Mouse (Mus musculus) retina, postnatal 7 days (tissue): ENCODE data around the gene Stambp.
A peak's percentile ranks its signal among the peaks of the same experiment; 100 is the strongest.

Source experiments
- DNase-seq: peaks from one replicate; pipeline ENCODE4 v3.0.0-alpha.2; 2012; ENCODE audit warnings: low read depth, low spot score

The Stambp gene

DNA sequence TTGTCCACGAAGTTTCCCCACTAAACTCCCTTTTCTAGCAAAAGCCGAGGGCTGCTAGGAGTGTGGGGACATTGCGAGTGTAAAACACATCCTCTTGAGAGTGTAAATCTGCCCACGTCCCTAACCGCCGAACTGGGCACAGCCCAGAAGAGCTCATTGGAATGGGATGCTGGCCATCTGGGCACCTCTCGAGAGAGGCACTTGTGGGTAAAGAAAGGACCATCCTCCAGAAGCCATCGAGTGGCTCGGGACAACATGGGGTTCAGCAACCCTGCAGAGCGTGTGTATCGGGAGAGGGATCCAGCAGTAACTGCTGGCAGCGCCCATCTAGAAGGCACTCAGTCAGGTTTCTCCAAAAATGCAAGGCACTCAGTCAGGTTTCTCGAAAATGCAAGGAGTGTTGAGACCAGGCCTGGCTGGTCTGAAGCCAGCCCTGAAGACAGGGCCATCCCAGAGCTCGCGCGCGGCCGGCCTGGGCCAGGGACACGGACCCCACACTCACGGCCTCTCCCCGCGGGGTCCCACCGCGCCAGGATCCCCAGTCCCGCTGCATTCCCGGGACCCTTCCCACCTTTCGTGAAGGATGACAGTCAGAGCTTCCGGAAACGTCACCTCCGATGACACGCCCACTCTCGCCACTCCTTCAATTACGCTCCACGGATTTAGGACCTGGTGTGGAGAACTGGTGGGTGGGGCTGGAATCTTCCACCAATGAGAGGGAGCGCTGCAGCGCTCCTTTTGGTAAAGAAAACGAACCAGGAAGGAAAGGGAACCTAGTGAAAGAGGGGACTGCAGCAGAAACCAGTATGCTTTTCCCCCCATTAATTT, 475 bp downstream of the Stambp start:
- peak; percentile 82 for DNase-seq

DNA sequence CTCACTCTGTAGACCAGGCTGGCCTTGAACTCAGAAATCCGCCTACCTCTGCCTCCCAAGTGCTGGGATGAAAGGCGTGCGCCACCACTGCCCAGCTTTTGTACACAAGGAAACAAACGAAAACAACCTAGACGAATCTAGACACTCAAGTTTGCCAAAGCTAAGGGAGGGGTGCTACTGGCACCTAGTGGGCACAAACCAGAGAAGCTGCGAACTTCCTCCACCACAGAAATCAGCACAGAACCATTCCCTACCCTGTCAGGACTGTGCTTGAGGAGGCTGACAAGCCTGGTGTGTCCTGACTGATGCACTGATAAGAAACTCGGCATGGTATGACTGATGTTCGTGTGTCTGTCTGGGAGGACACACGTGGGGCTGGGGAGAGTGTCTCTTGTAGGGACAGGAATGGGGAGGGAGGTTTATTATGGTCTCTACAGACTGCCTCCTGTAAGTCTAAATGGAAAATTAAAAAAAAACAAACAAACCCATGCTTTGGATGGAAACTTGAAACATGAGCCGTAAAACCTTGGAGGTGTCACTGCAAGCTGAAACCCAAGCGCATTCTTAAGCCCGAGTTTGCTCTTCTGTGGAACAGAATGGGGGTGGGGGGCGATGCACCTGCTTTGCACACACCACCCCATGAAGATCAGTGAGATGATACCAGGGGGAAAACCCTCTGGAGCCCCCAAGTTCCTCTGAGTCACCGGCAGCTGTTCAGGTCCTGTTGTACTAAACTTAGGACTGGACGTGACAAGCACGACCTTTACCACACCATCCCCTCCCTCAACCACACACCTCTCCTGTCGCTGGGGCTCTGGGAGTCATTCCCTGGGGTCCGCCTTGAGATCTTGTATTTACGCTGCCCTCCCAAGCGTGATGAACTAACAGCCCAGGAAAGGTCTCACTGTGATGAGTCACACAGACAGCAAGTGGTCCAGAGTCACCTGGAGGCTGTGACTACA, 3.3 kb downstream of the Stambp start:
- DNase-seq, result no peak

DNA sequence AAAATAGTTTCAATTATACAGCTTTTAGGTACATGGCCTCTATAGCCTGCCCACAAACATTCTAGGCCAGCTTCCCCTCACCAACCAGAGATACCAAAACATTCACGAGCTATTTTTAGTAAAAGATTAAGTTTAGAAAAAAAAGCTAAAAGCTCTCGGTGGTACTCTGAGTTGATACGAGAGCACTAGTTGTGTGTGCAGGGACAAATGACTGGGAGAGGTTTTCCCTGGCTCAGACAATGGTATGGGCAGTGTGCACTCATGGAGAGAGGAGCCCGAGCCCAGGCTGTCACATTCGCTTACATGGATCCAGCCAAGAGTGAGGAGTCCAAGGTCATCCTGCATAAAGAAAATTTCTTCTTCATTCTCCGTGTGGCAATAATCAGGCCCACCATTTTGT, 16.6 kb downstream of the Stambp start:
- DNase-seq, result no peak

DNA sequence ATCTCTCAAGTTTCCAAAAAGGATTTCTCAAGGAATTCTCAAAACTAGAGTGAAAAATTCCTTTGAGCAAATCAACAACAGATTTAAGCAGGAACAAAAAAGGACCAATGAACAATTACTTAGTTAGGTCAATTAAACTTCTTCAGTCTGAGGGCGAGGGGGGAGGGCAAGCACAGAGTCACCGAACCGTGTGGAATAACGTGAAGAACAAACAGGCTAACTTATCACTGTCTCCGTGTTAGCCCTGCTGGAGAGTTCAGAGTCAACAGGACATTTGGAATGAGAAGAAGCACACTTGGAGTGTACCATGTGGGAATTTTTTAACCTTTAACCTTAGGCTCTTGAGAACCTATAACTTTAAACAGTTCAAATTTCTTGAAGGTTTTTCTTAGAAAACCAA, 24.2 kb downstream of the Stambp start:
- DNase-seq, result no peak

DNA sequence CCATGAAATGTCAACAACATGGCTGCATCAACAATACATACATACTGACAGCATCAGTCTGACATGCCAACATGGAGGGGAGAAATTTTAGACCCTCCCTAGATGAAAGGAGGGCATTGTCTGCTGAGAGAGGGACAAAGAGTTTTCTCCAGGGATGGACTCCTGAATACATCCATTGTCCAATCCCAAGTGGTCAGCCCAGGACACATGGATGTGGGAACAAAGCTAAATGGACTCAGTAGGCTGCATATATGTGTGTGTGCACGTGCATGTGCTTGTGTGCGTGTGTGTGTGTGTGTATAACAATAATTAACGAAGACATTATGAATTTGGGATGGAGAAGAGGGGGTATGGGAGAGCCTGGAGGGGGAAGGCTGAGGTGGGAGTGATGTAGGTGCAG, 26.8 kb downstream of the Stambp start:
- no peak for DNase-seq

DNA sequence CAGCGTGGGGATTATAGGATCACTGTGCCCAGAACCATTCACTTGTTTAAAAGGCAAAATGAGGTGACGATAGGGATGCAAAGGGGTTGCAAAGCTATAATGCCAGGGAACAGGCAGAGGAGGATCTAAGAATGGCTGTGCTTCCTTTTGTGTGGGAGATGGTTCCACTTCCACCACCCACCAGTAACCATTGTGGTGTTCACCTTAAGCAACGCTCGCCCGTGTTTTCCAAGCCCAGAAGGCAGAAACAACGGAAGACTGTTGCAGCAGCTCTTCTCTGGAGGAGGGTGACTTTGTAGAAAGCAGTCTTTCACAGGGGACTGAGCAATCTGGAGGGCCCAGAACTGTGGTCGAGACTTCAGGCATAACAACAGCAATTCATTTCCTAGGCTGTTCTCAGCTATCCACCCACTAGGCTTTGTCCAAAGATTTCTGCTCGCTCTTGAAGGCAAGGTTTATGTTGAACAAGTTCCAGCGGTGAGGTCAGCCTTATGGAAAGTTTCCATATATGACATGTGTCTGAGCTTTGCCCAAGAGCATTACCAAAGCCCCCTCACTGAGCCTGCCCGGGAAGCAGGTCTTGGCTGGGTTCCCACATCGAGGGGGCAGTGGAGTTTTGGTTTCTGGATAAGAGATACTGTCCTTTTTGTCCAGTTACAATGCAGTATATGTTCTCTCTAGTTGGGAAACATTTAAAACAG, 30.6 kb downstream of the Stambp start:
- DNase-seq, result no peak

DNA sequence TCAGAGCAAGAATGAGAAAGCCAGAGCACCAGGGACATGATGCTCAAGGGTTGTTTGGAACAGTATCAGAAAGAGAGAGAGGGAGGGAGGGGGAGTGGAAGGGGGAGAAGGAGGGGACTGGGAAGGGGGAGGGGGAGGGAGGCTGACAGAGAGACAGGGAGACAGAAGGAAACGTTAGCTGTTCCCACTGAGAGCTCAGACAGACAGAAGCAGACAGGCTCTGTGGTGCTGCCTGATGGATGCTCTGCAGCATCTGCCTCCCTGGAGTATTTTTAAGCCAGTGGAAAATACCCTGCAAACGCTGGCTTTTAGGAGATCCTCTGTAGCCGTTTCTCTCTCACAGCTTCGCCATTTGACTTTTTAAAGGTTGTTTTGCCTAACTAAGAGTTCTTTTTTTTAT, 32.5 kb downstream of the Stambp start:
- no peak for DNase-seq

DNA sequence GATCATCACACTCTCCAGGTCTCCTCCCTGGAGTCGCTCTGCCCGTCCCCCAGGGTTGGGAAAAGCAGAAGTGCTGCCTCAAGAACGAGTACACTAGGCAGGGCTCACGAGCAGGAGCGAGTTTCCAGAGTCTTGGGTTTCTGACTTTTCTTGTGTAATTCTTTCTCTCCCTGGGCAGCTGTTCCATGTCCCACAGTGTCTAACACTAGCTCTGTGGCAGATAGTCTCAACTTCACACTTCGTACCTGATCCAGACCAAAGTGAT, 35.8 kb downstream of the Stambp start:
- DNase-seq, result no peak

DNA sequence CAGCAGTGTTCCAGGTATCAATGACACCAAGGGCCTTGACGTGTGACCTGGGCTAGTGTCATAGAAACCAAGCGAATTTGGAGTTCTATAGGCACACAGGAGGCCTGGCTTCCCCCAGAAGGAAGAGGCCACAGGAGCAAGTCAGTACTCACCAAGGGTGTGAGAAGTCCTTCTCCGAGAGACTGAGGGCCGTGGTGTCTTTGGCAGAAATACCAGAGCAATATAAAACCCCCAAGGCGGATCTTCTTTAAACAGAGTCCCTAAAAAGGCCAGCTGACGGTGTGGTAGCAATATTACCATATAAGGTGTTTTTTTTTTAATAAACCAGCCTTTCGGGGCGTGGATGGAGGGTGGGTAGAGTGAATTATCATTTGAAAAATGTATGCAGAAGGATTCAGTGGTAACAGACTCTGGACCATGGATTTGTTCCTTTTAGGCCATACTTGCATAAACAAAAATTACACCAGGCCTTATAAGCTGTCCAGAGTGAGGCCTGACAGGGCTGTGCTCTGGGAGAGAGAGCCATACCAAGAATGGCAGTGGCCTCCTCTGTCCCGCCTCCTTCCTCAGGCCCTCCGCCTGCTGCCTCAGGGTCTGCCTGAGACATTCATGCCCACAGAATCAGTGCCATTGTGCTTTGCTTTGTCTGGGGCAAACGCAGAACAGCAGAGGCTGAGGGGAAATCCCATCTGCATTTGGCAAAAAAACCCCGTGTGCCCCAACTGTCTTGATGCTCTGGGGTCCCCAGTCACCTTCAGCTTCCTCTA, 36.3 kb downstream of the Stambp start, which contains the start of gene Actg2:
Gene Actg2 (minus strand): TSS at position 238 of the 767 bp plus-strand sequence.
- DNase-seq, result no peak

DNA sequence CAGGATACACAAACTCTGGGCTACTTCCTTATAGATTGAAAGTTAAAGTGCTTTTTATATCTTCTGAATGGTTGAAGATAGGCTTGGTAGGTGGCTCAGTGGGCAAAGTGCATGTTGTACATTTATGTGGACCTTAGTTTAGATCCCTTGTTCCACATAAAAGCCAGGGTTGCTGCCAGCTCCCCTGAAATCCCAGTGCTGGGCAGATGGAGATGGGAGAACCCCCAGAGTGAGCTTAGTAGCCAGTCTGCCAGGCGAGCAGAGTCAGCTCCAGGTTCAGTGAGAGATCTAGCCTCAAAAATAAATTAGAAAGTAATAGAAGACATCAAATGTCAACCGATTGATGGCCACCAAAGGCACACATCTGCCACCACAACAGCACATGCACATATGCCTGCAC, 39.9 kb downstream of the Stambp start:
- no peak for DNase-seq

DNA sequence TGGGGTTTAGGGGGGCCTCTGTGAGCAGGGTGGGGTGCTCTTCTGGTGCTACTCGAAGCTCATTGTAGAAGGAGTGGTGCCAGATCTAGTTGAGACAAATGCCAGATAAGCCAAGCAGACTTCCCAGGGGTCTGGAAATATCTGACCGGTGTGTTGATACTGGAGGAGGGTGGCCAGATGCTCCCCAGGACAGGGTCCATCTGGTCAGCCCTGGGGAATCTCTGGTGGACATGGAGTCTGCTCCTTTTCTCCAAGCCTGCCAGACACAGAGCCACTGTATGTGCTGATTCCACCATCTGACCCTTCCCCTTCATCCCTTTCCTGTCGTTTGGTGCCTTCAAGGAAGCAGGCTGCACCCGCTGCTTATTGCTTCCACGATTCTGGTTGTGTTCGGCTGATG, 49.3 kb downstream of the Stambp start:
- no peak for DNase-seq

DNA sequence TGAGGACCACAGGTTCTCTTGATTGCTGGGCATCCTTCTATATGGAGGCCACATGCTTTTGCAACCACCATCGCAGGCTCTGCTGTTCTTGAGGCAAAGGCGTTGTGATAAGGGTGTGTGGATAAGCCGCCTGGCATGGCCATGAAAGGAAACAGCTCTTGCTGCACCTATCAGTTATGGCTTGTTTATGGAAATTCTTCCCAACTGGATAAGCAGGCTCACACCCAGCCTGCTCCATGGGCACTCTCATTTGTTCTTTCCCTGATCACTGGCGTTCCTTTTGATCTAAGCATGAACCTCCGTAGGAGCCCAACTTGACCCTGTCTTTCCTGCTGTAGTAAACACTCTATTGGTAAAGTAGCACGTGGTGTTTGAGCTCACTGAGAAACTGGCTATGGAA, 50.7 kb downstream of the Stambp start:
- no peak for DNase-seq

DNA sequence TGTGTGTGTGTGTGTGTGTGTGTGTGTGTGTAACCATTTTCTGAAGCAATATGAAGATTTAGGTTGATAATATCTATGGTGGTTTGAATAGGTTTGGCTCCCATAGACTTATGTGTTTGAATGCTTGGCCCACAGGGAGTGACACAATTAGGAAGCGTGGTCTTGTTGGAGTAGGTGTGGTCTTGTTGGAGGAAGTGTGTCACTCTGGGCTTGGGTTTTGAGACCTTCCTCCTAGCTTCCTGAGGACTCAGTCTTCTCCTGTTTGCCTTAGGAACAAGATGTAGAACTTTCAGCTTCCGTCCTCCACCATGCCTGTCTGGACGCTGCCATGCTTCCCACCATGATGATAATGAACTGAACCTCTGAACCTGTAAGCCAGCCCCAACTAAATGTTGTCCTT, 53.9 kb downstream of the Stambp start:
- DNase-seq, result no peak

DNA sequence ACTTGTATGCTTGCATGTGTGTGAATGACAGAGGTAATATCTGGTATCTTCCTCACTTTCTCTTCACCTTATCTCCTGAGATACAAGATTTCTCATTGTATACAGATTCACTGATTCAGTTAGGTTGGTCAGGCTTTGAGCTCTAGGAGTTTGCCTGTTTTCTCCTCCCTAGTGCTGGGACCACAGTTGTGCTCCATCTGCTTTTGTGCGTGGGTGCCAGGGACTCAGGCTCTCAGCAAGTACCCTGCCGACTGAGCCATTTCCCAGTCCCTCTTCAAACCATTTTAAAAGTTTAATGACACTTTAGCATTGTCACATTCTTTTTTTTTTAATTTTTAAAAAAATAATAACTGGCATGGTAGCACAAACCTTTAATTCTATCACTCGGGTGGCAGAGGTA, 57.4 kb downstream of the Stambp start:
- DNase-seq, result no peak

DNA sequence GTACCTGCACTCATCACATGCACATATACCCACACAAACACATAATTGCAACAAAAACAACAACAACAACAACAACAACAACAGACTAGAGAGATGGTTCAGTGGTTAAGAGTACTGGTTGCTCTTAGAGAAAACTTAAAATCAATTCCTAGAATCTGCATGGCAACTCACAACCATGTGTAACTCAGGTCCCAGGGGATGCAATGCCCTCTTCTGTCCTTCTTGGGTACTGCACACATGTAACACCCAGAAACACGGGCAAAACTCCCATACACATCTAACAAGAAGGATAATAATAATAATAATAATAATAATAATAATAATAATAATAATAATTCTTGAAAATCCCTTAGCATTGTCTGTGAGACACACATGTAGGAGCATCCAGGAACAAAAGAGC, 60.0 kb downstream of the Stambp start:
- peak; percentile 40 for DNase-seq

DNA sequence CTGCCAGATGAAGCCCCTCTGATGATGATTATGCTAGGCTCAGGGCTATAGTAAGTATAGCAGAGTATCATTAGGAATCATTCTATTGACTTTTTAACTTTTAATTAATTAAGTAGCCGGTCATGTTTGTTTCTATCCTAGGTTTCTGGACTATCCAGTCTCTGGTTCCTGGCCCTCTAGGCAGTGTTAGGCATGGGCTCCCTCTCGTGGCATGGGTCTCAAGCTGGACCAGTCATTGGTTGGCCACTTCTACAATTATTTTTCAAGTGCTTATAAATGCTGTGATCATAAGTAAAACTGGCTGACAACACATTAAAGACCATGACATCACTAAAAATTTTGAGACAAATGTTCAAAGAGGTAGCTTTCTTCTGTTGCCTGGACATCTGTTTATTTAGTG, 62.3 kb downstream of the Stambp start:
- DNase-seq, result no peak

DNA sequence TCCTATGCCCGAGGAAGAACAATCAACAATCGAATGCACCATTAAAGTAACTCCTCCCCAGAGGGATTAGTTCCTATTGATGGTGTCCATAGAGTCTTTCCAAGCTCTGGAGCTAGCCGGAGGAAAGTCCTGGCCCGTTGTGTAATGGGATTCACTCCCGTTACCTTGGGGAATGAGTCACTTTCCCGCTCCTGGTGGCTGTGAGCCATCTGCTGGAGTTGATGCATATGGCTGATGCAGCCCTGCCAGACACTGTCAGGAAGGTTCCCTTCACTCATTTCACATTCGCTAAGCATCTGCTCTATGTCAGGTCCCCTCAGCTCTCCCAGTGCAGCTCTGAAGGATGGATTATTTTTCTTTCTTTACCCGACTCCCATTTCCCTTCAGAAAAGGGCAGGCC, 63.1 kb downstream of the Stambp start:
- DNase-seq, result no peak

DNA sequence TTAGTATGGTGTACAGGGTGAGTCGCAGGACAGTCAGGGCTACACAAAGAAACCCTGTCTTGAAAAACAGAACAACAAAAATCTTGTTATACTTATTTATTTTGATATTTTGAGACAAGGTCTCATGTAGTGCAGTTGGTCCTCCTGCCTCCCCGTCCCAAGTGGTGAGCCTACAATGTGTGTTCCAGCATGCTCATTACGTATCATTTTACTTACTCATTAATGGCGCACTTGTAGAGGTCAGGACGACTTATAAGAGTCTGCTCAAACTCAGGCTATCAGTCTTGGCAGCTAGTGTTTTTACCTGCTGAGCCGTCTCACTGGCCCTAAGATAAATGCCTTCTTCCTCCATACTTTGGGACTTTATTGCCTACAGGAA, 65.4 kb downstream of the Stambp start:
- DNase-seq, result no peak

DNA sequence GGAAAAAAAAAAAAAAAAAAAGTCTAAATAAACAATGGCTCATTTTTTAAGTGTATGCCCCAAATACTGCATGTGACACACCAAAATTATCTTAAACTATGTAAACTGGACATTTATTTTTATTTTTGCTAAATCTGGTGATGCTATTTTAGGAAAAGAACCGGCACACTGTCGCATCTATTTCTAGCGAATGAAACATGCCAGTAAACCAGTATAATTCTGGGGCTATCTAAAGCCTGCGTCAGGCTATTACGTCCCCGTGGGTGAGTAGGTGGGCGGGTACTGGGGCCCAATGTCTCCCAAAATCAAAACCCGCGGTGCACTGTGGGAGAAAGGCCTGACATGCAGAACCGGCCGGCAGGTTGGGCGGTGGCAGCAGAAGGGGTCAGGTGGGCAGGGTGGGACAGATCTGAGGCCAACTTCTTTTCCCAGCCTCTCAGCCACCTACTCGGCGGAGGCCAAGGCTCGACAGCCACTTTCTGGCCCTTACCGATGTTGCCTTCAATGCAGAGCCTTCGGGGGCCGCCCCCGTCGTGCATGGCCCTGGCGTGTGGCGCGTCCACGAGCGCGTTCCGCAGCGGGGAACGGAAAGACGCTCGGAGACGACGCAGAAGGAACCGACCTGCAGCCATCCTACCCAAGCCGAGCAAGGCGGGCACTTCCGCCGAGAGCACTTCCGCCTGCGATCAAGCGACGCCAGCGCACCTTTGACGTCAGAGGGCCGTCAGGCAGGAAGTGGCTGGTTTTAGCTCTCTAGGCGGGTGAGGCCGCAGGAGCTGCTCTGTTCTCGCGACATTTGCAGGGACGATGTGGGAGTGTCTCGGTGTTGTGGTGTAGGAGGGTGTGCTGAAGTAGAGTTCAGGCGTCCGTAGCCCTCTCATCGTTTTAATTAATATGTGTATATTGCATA, 66.0 kb downstream of the Stambp start, which contains the start of gene Dguok:
Gene Dguok (minus strand): TSS at position 712 of the 910 bp plus-strand sequence.
- DNase-seq, result peak; percentile 93

DNA sequence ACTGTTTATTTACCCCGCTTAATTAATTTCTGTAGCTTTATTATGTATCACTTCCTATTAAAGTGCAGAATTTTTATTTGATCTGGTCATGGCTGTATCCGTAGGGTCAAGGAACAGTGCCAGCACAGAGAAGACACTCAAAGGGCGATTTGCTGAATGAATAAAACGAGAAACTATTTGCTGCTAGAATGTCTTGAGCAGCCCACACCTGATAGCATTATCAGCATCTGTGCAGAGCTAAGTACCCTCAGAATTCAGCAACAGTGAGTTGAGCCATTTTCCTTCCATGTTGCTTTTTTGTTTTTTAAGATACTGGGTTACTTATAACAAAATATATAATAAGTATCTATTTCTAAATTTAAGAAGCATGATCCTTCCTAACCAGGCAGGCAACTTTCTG, 67.0 kb downstream of the Stambp start:
- no peak for DNase-seq
